Mouse (Mus musculus): ENCODE results near the gene Wdr74. TPM values are rescaled to one million over a fixed set of nuclear protein-coding genes. Genes with fewer than 3 reads are reported as not detected.

Gene Wdr74
- total and polyA plus RNA-seq, 2 experiments, result 12.5 to 28.9 TPM

- H3K36me3 ChIP-seq (ENCODE audit: control insufficient read depth, insufficient read depth, low read length), result peaks cover 14% of the 10 kb centered on the region
- WGBS, result under 1% methylated on average over 14 of the region's 14 CpGs
Observed at GRCm38 (mm10) chr19:8757471-8757998, 21.9 kb downstream of the Wdr74 start.

GRCm38 (mm10) chr19:8758899-8759298 lies 23.3 kb downstream of the Wdr74 start:
- Histone ChIP-seq H3K36me3 (ENCODE audit: control insufficient read depth, insufficient read depth, low read length) (peaks cover 20% of the 10 kb centered on the region), H3K9ac (ENCODE audit: low read depth, low read length) (no peak overlapping the region)

More at GRCm38 (mm10) chr19:8757471-8757998, 21.9 kb downstream of the Wdr74 start:
- TF ChIP-seq CTCF (IDR thresholded peaks at IDR 0.05; ENCODE audit: low read depth, low read length), result no peak
- no peak for TF ChIP-seq POLR2A (IDR thresholded peaks at IDR 0.05; ENCODE audit: extremely low read depth, insufficient read depth, low read length)
- H3K9ac ChIP-seq (ENCODE audit: low read depth, low read length), result peak overlapping the region; percentile 97
- H3K27me3 ChIP-seq (ENCODE audit: control insufficient read depth, insufficient read depth, low read length), result no peaks in the 10 kb centered on the region
- DNase-seq (ENCODE audit: extremely low read depth, low read depth, low spot score), result no peak
- peaks cover 26% of the 10 kb centered on the region; the same call in 1 of the 2 replicates for H3K79me2 ChIP-seq (ENCODE audit: control insufficient read depth, insufficient read depth, low read length)
- peaks cover 13% of the 10 kb centered on the region; the same call in 1 of the 2 replicates for H3K4me1 ChIP-seq (ENCODE audit: control insufficient read depth, insufficient read depth, low read length)
- H3K4me3 ChIP-seq (ENCODE audit: insufficient read depth, low read depth, low read length), result peak overlapping the region; percentile 88
- H3K27ac ChIP-seq (replicated peaks; ENCODE audit: insufficient read depth, low read depth, low read length), result peak overlapping the region; percentile 53

GRCm38 (mm10) chr19:8760757-8761156 lies 25.1 kb downstream of the Wdr74 start:
- Histone ChIP-seq H3K79me2 (ENCODE audit: control insufficient read depth, insufficient read depth, low read length) (peaks cover 26% of the 10 kb centered on the region; the same call in 1 of the 2 replicates), H3K4me3 (ENCODE audit: insufficient read depth, low read depth, low read length) (no peak overlapping the region), H3K27me3 (ENCODE audit: control insufficient read depth, insufficient read depth, low read length) (no peaks in the 10 kb centered on the region), H3K4me1 (ENCODE audit: control insufficient read depth, insufficient read depth, low read length) (peaks cover 10% of the 10 kb centered on the region; the same call in 1 of the 2 replicates), H3K36me3 (ENCODE audit: control insufficient read depth, insufficient read depth, low read length) (peaks cover 32% of the 10 kb centered on the region), H3K27ac (replicated peaks; ENCODE audit: insufficient read depth, low read depth, low read length) (no peak overlapping the region), H3K9ac (ENCODE audit: low read depth, low read length) (no peak overlapping the region)
- WGBS, result 98% methylated on average over 2 of the region's 2 CpGs
- DNase-seq (ENCODE audit: extremely low read depth, low read depth, low spot score), result no peak
- no peak for TF ChIP-seq CTCF (IDR thresholded peaks at IDR 0.05; ENCODE audit: low read depth, low read length)
- TF ChIP-seq POLR2A (IDR thresholded peaks at IDR 0.05; ENCODE audit: extremely low read depth, insufficient read depth, low read length), result no peak

More at GRCm38 (mm10) chr19:8758899-8759298, 23.3 kb downstream of the Wdr74 start:
- H3K79me2 ChIP-seq (ENCODE audit: control insufficient read depth, insufficient read depth, low read length), result peaks cover 26% of the 10 kb centered on the region; the same call in 1 of the 2 replicates
- TF ChIP-seq CTCF (IDR thresholded peaks at IDR 0.05; ENCODE audit: low read depth, low read length) (no peak), POLR2A (IDR thresholded peaks at IDR 0.05; ENCODE audit: extremely low read depth, insufficient read depth, low read length) (no peak)
- no peak overlapping the region for H3K27ac ChIP-seq (replicated peaks; ENCODE audit: insufficient read depth, low read depth, low read length)
- WGBS, result 72% methylated on average over 2 of the region's 2 CpGs
- DNase-seq (ENCODE audit: extremely low read depth, low read depth, low spot score), result no peak
- H3K4me1 ChIP-seq (ENCODE audit: control insufficient read depth, insufficient read depth, low read length), result peaks cover 13% of the 10 kb centered on the region; the same call in 1 of the 2 replicates
- H3K27me3 ChIP-seq (ENCODE audit: control insufficient read depth, insufficient read depth, low read length), result no peaks in the 10 kb centered on the region
- no peak overlapping the region for H3K4me3 ChIP-seq (ENCODE audit: insufficient read depth, low read depth, low read length)

GRCm38 (mm10) chr19:8763276-8763675 lies 27.6 kb downstream of the Wdr74 start:
- 89% methylated on average over 4 of the region's 4 CpGs for WGBS
- no peak for TF ChIP-seq POLR2A (IDR thresholded peaks at IDR 0.05; ENCODE audit: extremely low read depth, insufficient read depth, low read length)
- no peak for TF ChIP-seq CTCF (IDR thresholded peaks at IDR 0.05; ENCODE audit: low read depth, low read length)

GRCm38 (mm10) chr19:8765562-8765961 lies 29.9 kb downstream of the Wdr74 start:
- no peak overlapping the region for H3K4me3 ChIP-seq (ENCODE audit: insufficient read depth, low read depth, low read length)
- H3K27me3 ChIP-seq (ENCODE audit: control insufficient read depth, insufficient read depth, low read length), result no peaks in the 10 kb centered on the region
- no peak for DNase-seq (ENCODE audit: extremely low read depth, low read depth, low spot score)
- 98% methylated on average over 9 of the region's 9 CpGs for WGBS
- peaks cover 6% of the 10 kb centered on the region; the same call in 1 of the 2 replicates for H3K79me2 ChIP-seq (ENCODE audit: control insufficient read depth, insufficient read depth, low read length)
- peaks cover 64% of the 10 kb centered on the region for H3K36me3 ChIP-seq (ENCODE audit: control insufficient read depth, insufficient read depth, low read length)
- no peak overlapping the region for H3K27ac ChIP-seq (replicated peaks; ENCODE audit: insufficient read depth, low read depth, low read length)
- H3K4me1 ChIP-seq (ENCODE audit: control insufficient read depth, insufficient read depth, low read length), result peaks cover 2% of the 10 kb centered on the region; the same call in 1 of the 2 replicates
- TF ChIP-seq POLR2A (IDR thresholded peaks at IDR 0.05; ENCODE audit: extremely low read depth, insufficient read depth, low read length) (no peak), CTCF (IDR thresholded peaks at IDR 0.05; ENCODE audit: low read depth, low read length) (no peak)
- no peak overlapping the region for H3K9ac ChIP-seq (ENCODE audit: low read depth, low read length)

More at GRCm38 (mm10) chr19:8763276-8763675, 27.6 kb downstream of the Wdr74 start:
- H3K27me3 ChIP-seq (ENCODE audit: control insufficient read depth, insufficient read depth, low read length), result no peaks in the 10 kb centered on the region
- H3K36me3 ChIP-seq (ENCODE audit: control insufficient read depth, insufficient read depth, low read length), result peaks cover 56% of the 10 kb centered on the region
- DNase-seq (ENCODE audit: extremely low read depth, low read depth, low spot score), result no peak
- H3K4me3 ChIP-seq (ENCODE audit: insufficient read depth, low read depth, low read length), result no peak overlapping the region
- peaks cover 20% of the 10 kb centered on the region; the same call in 1 of the 2 replicates for H3K79me2 ChIP-seq (ENCODE audit: control insufficient read depth, insufficient read depth, low read length)
- H3K27ac ChIP-seq (replicated peaks; ENCODE audit: insufficient read depth, low read depth, low read length), result no peak overlapping the region
- H3K4me1 ChIP-seq (ENCODE audit: control insufficient read depth, insufficient read depth, low read length), result 0 out of 2 replicates have a peak, but pooled peaks cover 2% of the 10 kb centered on the region
- no peak overlapping the region for H3K9ac ChIP-seq (ENCODE audit: low read depth, low read length)

Measured in liver, adult 2 months (tissue).